Mouse (Mus musculus): ENCODE measurements around the gene Pik3c2a.
A peak's percentile ranks its signal among the peaks of the same experiment; 100 is the strongest.

Gene Pik3c2a

DNA sequence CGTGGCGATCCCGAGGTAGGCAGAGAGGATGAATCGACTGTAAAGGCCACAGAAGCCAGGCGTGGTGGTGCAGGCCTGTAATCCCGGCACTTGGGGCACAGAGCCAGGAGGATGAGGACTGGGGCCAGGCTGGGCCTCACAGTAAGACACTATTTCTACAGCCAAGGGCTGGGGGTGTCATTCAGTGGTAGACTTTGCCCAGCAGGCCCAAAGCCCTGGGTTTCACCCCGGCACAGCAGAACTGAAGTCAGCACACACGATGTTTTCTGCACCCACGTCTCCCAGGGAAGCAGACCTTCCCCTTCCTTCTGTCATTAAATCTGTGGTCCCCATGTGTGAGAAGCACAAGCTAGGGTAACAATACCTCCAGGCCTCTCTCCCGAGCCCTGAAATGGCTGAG is 144.9 kb downstream of the Pik3c2a start:
- no peak for DNase-seq (ENCODE audit: low spot score)

DNA sequence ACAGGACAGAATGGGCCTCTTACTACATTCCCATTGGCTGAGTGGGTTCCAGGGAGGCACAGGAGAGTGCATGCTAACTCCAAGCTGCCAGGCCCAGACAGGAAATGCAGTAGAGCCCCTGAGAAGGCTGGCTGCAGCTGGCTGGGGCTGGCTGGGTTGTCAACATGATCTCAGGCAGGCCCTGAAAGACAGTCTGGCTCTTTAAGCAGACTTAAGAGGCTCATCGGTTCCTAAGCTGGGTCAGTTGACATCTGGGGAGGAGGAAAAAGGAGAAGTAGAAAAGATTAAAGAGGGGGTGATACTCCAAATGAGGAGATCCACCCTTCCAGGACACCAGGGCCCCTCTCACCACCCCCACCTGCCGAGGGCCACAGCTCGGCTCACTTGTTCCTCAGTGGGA is 148.3 kb downstream of the Pik3c2a start:
- peak; percentile 63 for DNase-seq (ENCODE audit: low spot score)

- DNase-seq (ENCODE audit: low spot score) = peak; percentile 89
These were observed 150.9 kb downstream of the Pik3c2a start for GRCm38 (mm10) chr7:116292377-116292776.

DNA sequence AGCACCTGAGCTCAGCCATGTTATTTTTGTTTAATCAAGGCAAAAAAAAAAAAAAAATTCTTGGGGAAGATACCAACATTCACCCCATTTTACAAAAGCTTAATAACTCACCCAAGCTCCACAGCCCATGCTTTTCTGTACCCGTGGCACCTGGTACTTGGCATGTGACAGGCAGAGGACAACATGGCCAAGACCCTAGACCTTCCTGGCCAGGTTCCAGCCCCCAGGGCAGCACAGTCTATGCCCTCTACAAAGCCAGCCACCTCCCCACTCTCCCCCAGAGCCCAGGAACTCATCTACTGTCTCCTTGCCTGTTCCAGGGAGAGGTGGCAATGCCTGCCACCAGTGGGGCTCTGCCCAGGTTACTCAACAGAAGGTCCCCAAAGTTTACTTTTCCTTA is 152.7 kb downstream of the Pik3c2a start:
- DNase-seq (ENCODE audit: low spot score) = no peak

DNA sequence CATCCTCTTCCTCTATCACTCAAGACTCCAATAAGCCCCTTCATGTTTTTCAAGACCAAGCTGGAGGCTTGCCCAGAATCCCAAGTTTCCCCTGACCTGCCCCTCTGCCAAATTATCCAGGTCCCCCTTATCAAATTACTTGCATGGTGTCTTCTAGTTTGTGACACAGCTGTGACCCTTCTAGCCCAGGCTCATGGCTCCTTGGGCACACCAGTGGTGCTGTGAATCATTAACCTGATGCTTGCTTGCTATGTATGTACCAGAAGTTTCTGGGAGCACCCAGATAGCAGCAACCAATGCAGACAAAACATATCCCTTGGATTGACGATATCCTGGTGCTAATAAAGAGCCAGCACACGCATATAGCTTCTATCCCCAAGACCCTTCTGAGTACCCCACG is 154.3 kb downstream of the Pik3c2a start:
- no peak for DNase-seq (ENCODE audit: low spot score)

DNA sequence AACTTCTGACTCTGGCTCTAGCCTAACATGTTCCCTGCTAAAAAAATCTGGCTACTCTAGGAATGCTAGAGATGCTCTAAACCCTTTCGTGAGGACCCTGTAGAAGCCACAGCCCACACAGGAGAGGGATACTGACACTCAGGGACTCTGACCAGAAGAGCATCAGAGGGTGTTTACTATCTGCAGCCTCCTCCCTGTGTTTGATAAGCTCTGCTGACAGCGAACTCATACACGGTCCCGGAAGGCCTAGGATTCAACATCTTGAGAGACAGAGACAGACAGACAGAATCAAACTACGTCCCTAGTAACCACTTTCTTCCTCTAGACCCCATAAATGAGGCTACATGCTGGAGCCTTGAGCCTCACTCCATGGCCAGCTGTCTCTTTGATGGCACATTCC is 155.3 kb downstream of the Pik3c2a start:
- DNase-seq (ENCODE audit: low spot score) = peak; percentile 46
